ENCODE assay signal across 8 mouse cellular contexts in the genomic region with DNA sequence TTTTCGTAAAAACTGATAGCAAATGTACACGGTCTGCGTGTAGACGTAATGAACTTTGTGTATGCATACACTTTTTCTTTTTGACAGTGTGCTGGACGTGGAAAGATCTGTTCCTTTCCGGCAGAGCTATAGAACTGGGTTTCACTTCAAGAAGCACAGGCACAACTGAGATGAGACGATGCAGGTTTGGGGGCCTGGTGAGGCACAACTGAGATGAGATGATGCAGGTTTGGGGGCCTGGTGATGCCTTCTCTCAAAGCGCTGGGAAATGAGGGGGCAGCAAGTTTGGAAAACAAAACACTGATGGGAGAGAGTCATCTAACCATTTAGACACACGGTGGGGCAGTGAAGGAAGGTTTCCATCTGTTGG. TPM values are rescaled to one million over a fixed set of nuclear protein-coding genes. Genes with fewer than 3 reads are reported as not detected.
A peak's percentile ranks its signal among the peaks of the same experiment; 100 is the strongest.
DNase-seq lines count a peak whose midpoint lies in the region; ATAC-seq and TF ChIP-seq lines count a peak whose summit lies in the region.

No protein-coding gene starts in this region.

- WGBS in heart, adult 2 months = 57% methylated on average over 9 of the region's 9 CpGs
- WGBS in forebrain, embryonic 16.5 days = 55% methylated on average over 9 of the region's 9 CpGs
- 61% methylated on average over 9 of the region's 9 CpGs for WGBS in liver, postnatal 0 days (ENCODE audit: insufficient replicate concordance)

- no peak for TF ChIP-seq RAD21 in CH12.LX (IDR thresholded peaks at IDR 0.05; ENCODE audit: low read depth, low read length)

- intact Hi-C loops in heart, adult 2 months (cut with DNase I) = no loop called here

- no peak for DNase-seq in heart, adult 2 months
- no peak for DNase-seq in heart, adult 11 months
- DNase-seq in CH12.LX (ENCODE audit: extremely low read depth) = no peak
- DNase-seq in liver, postnatal 0 days = no peak
- no peak for DNase-seq in thymus, postnatal 4 days
- no peak for DNase-seq in frontal cortex, postnatal 36 days (ENCODE audit: low spot score in 2 of 2)
- DNase-seq in kidney, postnatal 4 days = no peak

- dilution Hi-C loops in CH12.LX (cut with MboI; ENCODE audit: extremely low pct_ligation_motif_present, extremely low pct_unique_long_range_greater_than_20kb, low sequenced_read_pairs) = no loop called here

- peak overlapping the region; percentile 84 for H3K27ac ChIP-seq in heart, adult 2 months
- H3K27ac ChIP-seq in CH12.LX (ENCODE audit: insufficient read depth, low read depth) = 0 out of 2 replicates have a peak overlapping the region, but pooled peaks have one; percentile 6
- H3K27ac ChIP-seq in forebrain, embryonic 16.5 days (ENCODE audit: low read length) = peak overlapping the region; percentile 83
- H3K27ac ChIP-seq in liver, postnatal 0 days (ENCODE audit: low read depth) = peak overlapping the region; percentile 8; the same call in 1 of the 2 replicates

- TF ChIP-seq EP300 in heart, adult 2 months (IDR thresholded peaks at IDR 0.05; ENCODE audit: insufficient read depth, low read depth, low read length) = no peak
- TF ChIP-seq EP300 in CH12.LX (IDR thresholded peaks at IDR 0.05; ENCODE audit: low read length) = no peak
- no peak for TF ChIP-seq EP300 in liver, postnatal 0 days (IDR thresholded peaks at IDR 0.05; ENCODE audit: low read depth)

- H3K4me2 ChIP-seq in CH12.LX (ENCODE audit: insufficient read depth, low read depth, poor library complexity, severe bottlenecking) = peak overlapping the region; percentile 86
- peak overlapping the region; percentile 91 for H3K4me2 ChIP-seq in forebrain, embryonic 16.5 days (ENCODE audit: low read length)
- peak overlapping the region; percentile 76 for H3K4me2 ChIP-seq in liver, postnatal 0 days (ENCODE audit: low read depth, low read length)

- TF ChIP-seq POLR2A in heart, adult 2 months (IDR thresholded peaks at IDR 0.05; ENCODE audit: insufficient read depth, low read depth, low read length) = no peak
- TF ChIP-seq POLR2A in CH12.LX (IDR thresholded peaks at IDR 0.05; ENCODE audit: low read depth, low read length) = no peak

- peak overlapping the region; percentile 99 for H3K9ac ChIP-seq in heart, adult 2 months (ENCODE audit: low read depth, low read length)
- H3K9ac ChIP-seq in CH12.LX (ENCODE audit: insufficient read depth, low read depth) = peak overlapping the region; percentile 78
- peak overlapping the region; percentile 80 for H3K9ac ChIP-seq in forebrain, embryonic 16.5 days (replicated peaks; ENCODE audit: low read depth, low read length)
- H3K9ac ChIP-seq in liver, postnatal 0 days (replicated peaks) = peak overlapping the region; percentile 93

- H3K4me3 ChIP-seq in heart, adult 2 months = peak overlapping the region; percentile 93
- peak overlapping the region; percentile 90 to 97 (median 92) for H3K4me3 ChIP-seq in CH12.LX (replicated peaks in 1 of 3; ENCODE audit: low read depth in 2 of 3, low read length in 2 of 3, poor library complexity in 1 of 3)
- peak overlapping the region; percentile 98 for H3K4me3 ChIP-seq in forebrain, embryonic 16.5 days (replicated peaks; ENCODE audit: low read length)
- peak overlapping the region; percentile 93 for H3K4me3 ChIP-seq in liver, postnatal 0 days (ENCODE audit: low read depth, low read length)

- H3K79me2 ChIP-seq in heart, adult 2 months (replicated peaks; ENCODE audit: control insufficient read depth, insufficient read depth, low read length) = peaks cover 5% of the 10 kb centered on the region; the same call in 1 of the 2 replicates
- peaks cover 17% of the 10 kb centered on the region for H3K79me2 ChIP-seq in CH12.LX (replicated peaks; ENCODE audit: control insufficient read depth, extremely low read depth, insufficient read depth, poor library complexity, severe bottlenecking)

- H3K9me3 ChIP-seq in CH12.LX (replicated peaks; ENCODE audit: low read length) = peaks cover 7% of the 10 kb centered on the region
- H3K9me3 ChIP-seq in forebrain, embryonic 16.5 days (ENCODE audit: control insufficient read depth, low read length) = peaks cover 2% of the 10 kb centered on the region; the same call in 1 of the 2 replicates
- H3K9me3 ChIP-seq in liver, postnatal 0 days (ENCODE audit: low read length) = no peaks in the 10 kb centered on the region

- no peaks in the 10 kb centered on the region; the same call in 1 of the 2 replicates for H3K36me3 ChIP-seq in heart, adult 2 months (ENCODE audit: control insufficient read depth, insufficient read depth, low read length)
- H3K36me3 ChIP-seq in CH12.LX (replicated peaks in 1 of 2; ENCODE audit: control insufficient read depth in 1 of 2, insufficient read depth in 1 of 2, low read length in 1 of 2) = peaks cover 0 to 14% of the 10 kb centered on the region in 2 experiments
- no peaks in the 10 kb centered on the region for H3K36me3 ChIP-seq in forebrain, embryonic 16.5 days (ENCODE audit: control insufficient read depth, insufficient read depth)
- H3K36me3 ChIP-seq in liver, postnatal 0 days (replicated peaks; ENCODE audit: insufficient read depth, low read length) = no peaks in the 10 kb centered on the region

- H3K27me3 ChIP-seq in heart, adult 2 months (ENCODE audit: control insufficient read depth, insufficient read depth, low read length) = no peaks in the 10 kb centered on the region
- H3K27me3 ChIP-seq in CH12.LX (replicated peaks) = no peaks in the 10 kb centered on the region
- no peaks in the 10 kb centered on the region for H3K27me3 ChIP-seq in forebrain, embryonic 16.5 days (replicated peaks; ENCODE audit: control insufficient read depth, insufficient read depth, low read length)
- no peaks in the 10 kb centered on the region for H3K27me3 ChIP-seq in liver, postnatal 0 days (ENCODE audit: insufficient read depth, low read length)

- TF ChIP-seq CTCF in heart, adult 2 months (IDR thresholded peaks at IDR 0.05) = no peak
- TF ChIP-seq CTCF in CH12.LX (conservative IDR thresholded peaks at IDR 0.05 in 1 of 2, IDR thresholded peaks at IDR 0.05 in 1 of 2; ENCODE audit: low read depth in 2 of 2, low read length in 2 of 2) = no peak
- TF ChIP-seq CTCF in liver, postnatal 0 days (IDR thresholded peaks at IDR 0.05; ENCODE audit: low read depth) = no peak

- peak; percentile 57; the same call in 1 of the 2 replicates for ATAC-seq in forebrain, embryonic 16.5 days
- peak; percentile 7; the same call in 1 of the 2 replicates for ATAC-seq in liver, postnatal 0 days

- in situ Hi-C loops in CH12.LX (cut with MboI; ENCODE audit: low pct_ligation_motif_present, low pct_unique_long_range_greater_than_20kb, low sequenced_read_pairs) = no loop called here

- peaks cover 3% of the 10 kb centered on the region for H3K4me1 ChIP-seq in heart, adult 2 months (ENCODE audit: control insufficient read depth, insufficient read depth, low read length)
- H3K4me1 ChIP-seq in CH12.LX (ENCODE audit: control insufficient read depth in 1 of 2, insufficient read depth in 2 of 2) = peaks cover 3 to 31% of the 10 kb centered on the region in 2 experiments; a peak in 3 of 4 replicates
- H3K4me1 ChIP-seq in forebrain, embryonic 16.5 days (replicated peaks; ENCODE audit: control insufficient read depth, insufficient read depth, low read length) = peaks cover 24% of the 10 kb centered on the region
- peaks cover 14% of the 10 kb centered on the region for H3K4me1 ChIP-seq in liver, postnatal 0 days (ENCODE audit: insufficient read depth)

TF ChIP-seq in CH12.LX, 34 proteins besides CTCF, POLR2A, EP300 and RAD21:
- no peak for TF ChIP-seq MYC (IDR thresholded peaks at IDR 0.05; ENCODE audit: low read depth, low read length)
- no peak for TF ChIP-seq POLR2AphosphoS2 (IDR thresholded peaks at IDR 0.05; ENCODE audit: low read depth, low read length)
- TF ChIP-seq TBP (conservative IDR thresholded peaks at IDR 0.05; ENCODE audit: low read depth, low read length) = no peak
- no peak for TF ChIP-seq MEF2A (IDR thresholded peaks at IDR 0.05; ENCODE audit: borderline replicate concordance, low read depth, low read length)
- no peak for TF ChIP-seq CHD1 (IDR thresholded peaks at IDR 0.05; ENCODE audit: low read depth, low read length)
- no peak for TF ChIP-seq ETS1 (conservative IDR thresholded peaks at IDR 0.05; ENCODE audit: low read depth, low read length)
- no peak for TF ChIP-seq CHD2 (IDR thresholded peaks at IDR 0.05; ENCODE audit: low read length)
- TF ChIP-seq HCFC1 (IDR thresholded peaks at IDR 0.05; ENCODE audit: low read depth, low read length) = no peak
- no peak for TF ChIP-seq NRF1 (IDR thresholded peaks at IDR 0.05; ENCODE audit: low read depth, low read length)
- no peak for TF ChIP-seq KAT2A (IDR thresholded peaks at IDR 0.05; ENCODE audit: insufficient replicate concordance, low read length)
- no peak for TF ChIP-seq JUND (conservative IDR thresholded peaks at IDR 0.05; ENCODE audit: low read depth, low read length)
- no peak for TF ChIP-seq ELF1 (IDR thresholded peaks at IDR 0.05; ENCODE audit: low read depth, low read length)
- TF ChIP-seq UBTF (IDR thresholded peaks at IDR 0.05; ENCODE audit: low read depth, low read length) = no peak
- no peak for TF ChIP-seq MAZ (IDR thresholded peaks at IDR 0.05; ENCODE audit: low read depth, low read length)
- no peak for TF ChIP-seq ZNF384 (IDR thresholded peaks at IDR 0.05; ENCODE audit: low read depth, low read length)
- no peak for TF ChIP-seq USF2 (conservative IDR thresholded peaks at IDR 0.05; ENCODE audit: low read depth, low read length)
- TF ChIP-seq MXI1 (IDR thresholded peaks at IDR 0.05; ENCODE audit: low read depth, low read length) = no peak
- TF ChIP-seq NELFE (IDR thresholded peaks at IDR 0.05; ENCODE audit: low read depth, low read length) = no peak
- no peak for TF ChIP-seq MAX (IDR thresholded peaks at IDR 0.05; ENCODE audit: low read length)
TF ChIP-seq in CH12.LX: peak in this region for 0.

RNA-seq across cellular contexts. Expression of gene Acbd6, which starts 0.3 kb away (rescaled TPM):
- 10 to 100 TPM; 57.1 to 63.6 TPM for total RNA-seq in heart, adult 2 months (2021)
- 28.3 and 55.7 TPM in 2 replicates for polyA plus RNA-seq in heart, adult 2 months (2012; rRNA removed)
- total RNA-seq in CH12.LX (2012; rRNA removed) (74.4 and 80.3 TPM in 2 replicates), CH12.LX (2014; rRNA removed) (51.9 and 52.6 TPM in 2 replicates)
- polyA plus RNA-seq in CH12.LX (2012; ENCODE audit: insufficient read length, low read depth) = 91.1 and 97.8 TPM in 2 replicates
- polyA plus RNA-seq in forebrain, embryonic 16.5 days (2015; fragmentation: Nextera tagmentation; extraction: Ambion mirVana) = 84.4 and 87.4 TPM in 2 replicates
- polyA plus RNA-seq in liver, postnatal 0 days (2015; fragmentation: Nextera tagmentation; extraction: Ambion mirVana) = 34.3 and 38.3 TPM in 2 replicates

Comparison
In these comparisons a context has a peak if more than half of its experiments do, and no peak if none do; other contexts are left out.
1. H3K27ac ChIP-seq: peak in every context shown above with its lines; median percentile 84 in heart, adult 2 months; 83 in forebrain, embryonic 16.5 days; 8 in liver, postnatal 0 days; 6 in CH12.LX.